Mouse (Mus musculus): Measurements from ENCODE around the gene Islr. TPM values are rescaled to one million over a fixed set of nuclear protein-coding genes. Genes with fewer than 3 reads are reported as not detected.
"Not testable (repeated sequence)": the region's sequence is repeated elsewhere in the genome, so short reads cannot be mapped to it uniquely, and the experiment has no call there.

Gene Islr
- polyA plus RNA-seq (2016; fragmentation: Nextera tagmentation; extraction: Ambion mirVana): 9.9 and 14.0 TPM in 2 replicates

- H3K4me1 ChIP-seq (replicated peaks): peaks cover 55% of the 10 kb centered on the region
- peak within 1 kb of the TSS; percentile 45 for H3K4me3 ChIP-seq
- H3K27me3 ChIP-seq (ENCODE audit: insufficient read depth, poor library complexity, severe bottlenecking): peaks cover 86% of the 10 kb centered on the region
- no peaks in the 10 kb centered on the region for H3K9me3 ChIP-seq
- WGBS: under 1% methylated on average over 42 of the region's 42 CpGs
- H3K27ac ChIP-seq: peak within 1 kb of the TSS; percentile 68
- DNase-seq (ENCODE audit: low spot score): peak; percentile 82
- H3K36me3 ChIP-seq: no peaks in the 10 kb centered on the region
Observed at GRCm38 (mm10) chr9:58203516-58204447, at the start of gene Islr, which contains the start of gene Islr2. Gene Islr, minus strand, starts transcription at chr9:58204306. Gene Islr2, minus strand, starts transcription at chr9:58204319.

- not testable (repeated sequence) for H3K27me3 ChIP-seq (ENCODE audit: insufficient read depth, poor library complexity, severe bottlenecking); DNase-seq (ENCODE audit: low spot score); H3K9me3 ChIP-seq
- Histone ChIP-seq H3K4me3 (peak overlapping the region; percentile 87), H3K4me1 (replicated peaks) (peaks cover 34% of the 10 kb centered on the region), H3K36me3 (peaks cover 28% of the 10 kb centered on the region), H3K27ac (peak overlapping the region; percentile 90)
- 72% methylated on average over 5 of the region's 5 CpGs for WGBS
Observed at GRCm38 (mm10) chr9:58253805-58254122, 49.7 kb upstream of the Islr start.

DNA sequence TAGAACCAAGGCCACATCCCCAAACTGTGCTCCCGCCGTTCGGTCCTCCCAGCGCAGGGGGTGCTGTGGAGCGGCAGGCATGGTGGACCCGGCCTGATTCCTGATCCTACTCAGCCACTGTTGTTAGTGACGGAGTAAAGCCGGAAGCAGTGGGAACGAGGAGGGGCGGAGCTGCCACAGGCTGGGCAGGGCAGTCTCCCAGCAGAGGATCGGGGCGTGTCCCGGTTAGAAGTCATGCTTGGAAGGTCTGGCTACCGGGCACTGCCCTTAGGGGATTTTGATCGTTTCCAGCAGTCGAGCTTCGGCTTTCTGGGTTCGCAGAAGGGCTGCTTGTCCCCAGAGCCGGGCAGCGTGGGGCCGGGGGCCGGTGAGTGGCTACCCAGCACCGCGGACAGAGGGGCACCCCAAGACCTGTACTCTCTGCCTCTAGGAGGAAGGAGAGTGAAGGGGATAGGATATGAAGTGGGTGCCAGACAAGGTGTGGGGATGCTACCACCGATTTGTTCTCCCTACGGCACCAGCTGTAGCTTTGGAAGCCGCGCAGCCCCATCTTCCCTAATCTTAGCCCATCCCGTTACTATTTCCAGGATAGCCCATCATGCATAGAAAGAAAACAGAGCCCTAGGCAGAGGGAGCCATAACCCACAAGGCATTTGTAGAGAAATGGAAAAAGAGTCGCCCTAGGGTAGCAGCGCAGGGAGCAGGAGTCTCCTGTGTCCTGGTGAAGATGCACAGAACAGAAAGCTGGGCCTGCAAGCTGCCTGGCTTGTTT lies 49.1 kb upstream of the Islr start, which contains the start of gene Stoml1:
TSS of gene Stoml1 (plus strand) at position 132 of the 772 bp plus-strand sequence.
- no peaks in the 10 kb centered on the region for H3K27me3 ChIP-seq (ENCODE audit: insufficient read depth, poor library complexity, severe bottlenecking)
- WGBS: 1% methylated on average over 31 of the region's 31 CpGs
- peak within 1 kb of the TSS; percentile 90 for H3K27ac ChIP-seq
- H3K9me3 ChIP-seq: no peaks in the 10 kb centered on the region
- H3K4me3 ChIP-seq: peak within 1 kb of the TSS; percentile 87
- H3K36me3 ChIP-seq: peaks cover 24% of the 10 kb centered on the region
- DNase-seq (ENCODE audit: low spot score): peak; percentile 96
- peaks cover 39% of the 10 kb centered on the region for H3K4me1 ChIP-seq (replicated peaks)

DNA sequence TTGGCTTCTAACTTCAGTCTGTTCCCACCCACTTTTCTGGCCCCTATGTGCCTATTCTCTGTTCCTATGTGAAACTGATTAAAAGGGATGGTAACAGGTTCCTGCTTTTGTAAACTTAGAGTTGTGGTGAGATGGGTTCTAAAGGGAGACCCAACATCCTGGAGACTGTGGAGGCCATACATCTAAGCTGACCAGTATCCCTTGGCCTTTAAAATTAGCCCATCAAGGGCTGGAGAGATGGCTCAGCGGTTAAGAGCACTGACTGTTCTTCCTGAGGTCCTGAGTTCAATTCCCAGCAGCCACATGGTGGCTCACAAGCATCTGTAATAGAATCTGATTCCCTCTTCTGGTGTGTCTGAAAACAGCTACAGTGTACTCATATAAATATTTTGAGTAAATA lies 46.6 kb upstream of the Islr start:
- not testable (repeated sequence) for H3K27ac ChIP-seq; H3K27me3 ChIP-seq (ENCODE audit: insufficient read depth, poor library complexity, severe bottlenecking); H3K36me3 ChIP-seq; H3K4me3 ChIP-seq; H3K9me3 ChIP-seq; DNase-seq (ENCODE audit: low spot score)
- WGBS: 84% methylated on average over 1 of the region's 1 CpGs
- H3K4me1 ChIP-seq (replicated peaks): peaks cover 54% of the 10 kb centered on the region

DNA sequence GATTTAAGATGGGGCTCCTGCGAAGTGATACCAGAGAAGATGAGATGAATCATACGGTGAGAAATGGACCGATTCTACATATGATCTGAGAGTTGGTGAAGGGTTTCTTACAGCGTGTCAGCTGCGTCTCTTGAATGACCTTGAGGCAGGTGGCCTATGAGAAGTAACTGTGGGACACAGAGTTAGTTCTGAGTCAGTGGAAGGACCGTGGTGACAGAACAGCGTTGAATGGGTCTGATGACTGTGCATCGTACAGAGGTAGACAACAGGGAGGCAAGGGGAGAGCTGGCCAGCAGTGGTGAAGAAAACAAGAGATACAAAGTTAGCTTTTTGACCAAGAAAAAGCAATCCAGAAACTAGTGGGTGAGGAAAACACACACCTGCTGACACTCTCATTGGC lies 46.2 kb upstream of the Islr start:
- H3K4me3 ChIP-seq: no peak overlapping the region; the same call in 1 of the 2 replicates
- peaks cover 54% of the 10 kb centered on the region for H3K4me1 ChIP-seq (replicated peaks)

GRCm38 (mm10) chr9:58249592-58250192 lies 45.6 kb upstream of the Islr start, which contains the start of gene Pml:
Gene Pml, minus strand, starts transcription at chr9:58249786.
- Histone ChIP-seq H3K27ac (peak within 1 kb of the TSS; percentile 86), H3K36me3 (no peaks in the 10 kb centered on the region), H3K9me3 (no peaks in the 10 kb centered on the region), H3K4me1 (replicated peaks) (peaks cover 49% of the 10 kb centered on the region), H3K27me3 (ENCODE audit: insufficient read depth, poor library complexity, severe bottlenecking) (no peaks in the 10 kb centered on the region), H3K4me3 (peak within 1 kb of the TSS; percentile 59)
- peak; percentile 54 for DNase-seq (ENCODE audit: low spot score)
- whole genome bisulfite sequencing: 1% methylated on average over 16 of the region's 16 CpGs

More for the DNA sequence above, 46.2 kb upstream of the Islr start:
- Histone ChIP-seq H3K9me3 (no peaks in the 10 kb centered on the region), H3K36me3 (no peaks in the 10 kb centered on the region), H3K27me3 (ENCODE audit: insufficient read depth, poor library complexity, severe bottlenecking) (no peaks in the 10 kb centered on the region), H3K27ac (peak overlapping the region; percentile 86; the same call in 1 of the 2 replicates)
- no peak for DNase-seq (ENCODE audit: low spot score)
- 73% methylated on average over 8 of the region's 8 CpGs for WGBS

DNA sequence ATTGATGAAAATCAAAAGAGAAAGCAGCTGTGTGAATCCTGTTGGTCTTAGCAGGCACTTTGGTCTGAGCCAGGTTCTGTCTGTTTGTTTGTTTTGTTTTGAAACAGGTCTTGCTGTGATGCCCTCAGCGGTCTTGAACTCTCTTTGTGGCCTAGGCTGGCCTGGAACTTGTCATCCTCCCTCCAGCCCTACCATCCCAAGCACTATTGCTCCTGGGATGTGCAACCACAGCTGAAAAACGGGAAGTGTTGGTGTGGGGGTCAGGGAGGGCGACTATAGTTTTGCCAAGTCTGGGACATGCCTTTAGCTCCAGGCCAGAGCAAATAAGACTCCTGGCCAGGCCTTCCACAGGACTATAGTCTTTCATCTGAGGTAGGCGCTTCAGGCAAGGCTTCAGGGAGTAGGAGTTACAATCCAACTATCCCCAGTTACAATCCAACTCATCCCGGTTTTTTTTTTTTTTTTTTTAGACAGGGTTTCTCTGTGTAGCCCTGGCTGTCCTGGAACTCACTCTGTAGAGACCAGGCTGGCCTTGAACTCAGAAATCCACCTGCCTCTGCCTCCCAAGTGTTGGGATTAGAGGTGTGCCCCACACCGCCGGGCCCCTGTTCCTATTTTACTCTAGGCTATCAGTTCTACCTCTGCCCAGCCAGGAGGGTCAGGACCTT lies 44.8 kb upstream of the Islr start:
- H3K4me3 ChIP-seq: peak overlapping the region; percentile 59
- H3K36me3 ChIP-seq: no peaks in the 10 kb centered on the region
- H3K4me1 ChIP-seq (replicated peaks): peaks cover 43% of the 10 kb centered on the region
- no peak for DNase-seq (ENCODE audit: low spot score)
- WGBS: 43% methylated on average over 7 of the region's 7 CpGs
- no peaks in the 10 kb centered on the region for H3K27me3 ChIP-seq (ENCODE audit: insufficient read depth, poor library complexity, severe bottlenecking)
- H3K9me3 ChIP-seq: no peaks in the 10 kb centered on the region
- H3K27ac ChIP-seq: peak overlapping the region; percentile 86

DNA sequence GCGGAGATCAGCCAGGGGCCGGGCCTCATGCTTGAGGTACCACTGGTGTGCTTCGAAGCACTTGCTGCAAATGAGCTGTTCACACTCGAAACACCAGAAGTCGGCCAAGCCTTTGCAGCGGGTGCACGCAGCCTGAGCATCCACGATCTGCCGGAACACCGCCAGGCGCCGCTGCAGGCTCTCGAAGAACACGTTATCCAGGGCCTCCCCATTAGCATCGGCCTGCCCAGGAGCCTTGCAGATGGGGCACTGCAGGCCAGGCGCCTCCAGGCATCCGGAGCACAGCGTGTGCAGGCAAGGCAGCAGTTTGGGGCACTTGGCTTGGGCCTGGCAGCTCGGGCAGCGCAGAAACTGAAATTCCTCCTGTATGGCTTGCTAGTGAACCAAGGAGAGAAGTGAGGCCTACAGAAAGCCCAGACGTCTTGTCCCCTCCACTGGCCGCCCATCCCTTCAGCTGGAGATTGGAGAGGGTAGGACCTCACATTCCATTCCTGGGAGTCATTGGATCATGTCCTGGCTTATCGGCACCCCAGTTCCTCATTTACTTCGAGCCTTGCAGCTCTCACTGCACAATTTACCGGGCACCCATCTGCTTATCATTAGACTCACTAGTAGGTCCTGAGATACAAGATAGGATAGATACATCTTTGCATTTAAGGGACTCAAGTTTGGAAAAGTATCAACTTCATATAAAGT lies 43.1 kb upstream of the Islr start:
- H3K4me1 ChIP-seq (replicated peaks): peaks cover 36% of the 10 kb centered on the region
- H3K27ac ChIP-seq: peak overlapping the region; percentile 83
- DNase-seq (ENCODE audit: low spot score): peak; percentile 84
- no peaks in the 10 kb centered on the region for H3K36me3 ChIP-seq
- no peaks in the 10 kb centered on the region for H3K9me3 ChIP-seq
- H3K27me3 ChIP-seq (ENCODE audit: insufficient read depth, poor library complexity, severe bottlenecking): no peaks in the 10 kb centered on the region
- H3K4me3 ChIP-seq: peak overlapping the region; percentile 43
- 14% methylated on average over 25 of the region's 25 CpGs for WGBS

DNA sequence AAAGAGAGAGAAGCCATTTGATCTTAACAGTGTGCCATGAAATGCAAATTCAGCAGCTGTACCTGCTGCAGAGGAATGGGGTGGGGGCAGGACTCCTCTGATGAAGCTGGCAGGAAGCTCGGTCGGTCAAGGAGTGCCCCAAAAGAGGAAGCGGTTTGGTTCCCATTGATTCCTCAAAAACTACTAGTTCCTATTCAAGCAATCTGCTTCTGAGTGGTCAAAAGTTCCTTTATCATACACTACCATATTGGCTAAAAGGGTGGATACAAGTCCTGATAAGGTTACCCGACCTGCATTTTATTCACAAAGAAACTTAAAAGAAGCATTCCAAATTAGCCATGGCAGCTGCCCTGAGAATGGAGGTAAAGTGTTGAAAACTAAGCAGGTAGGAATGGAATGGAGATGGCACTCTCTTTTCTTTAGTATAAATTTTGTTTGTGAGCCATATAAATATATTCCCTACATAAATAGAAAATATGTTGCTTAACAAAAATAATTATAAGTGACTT lies 42.0 kb upstream of the Islr start:
- no peak overlapping the region for H3K27ac ChIP-seq
- no peaks in the 10 kb centered on the region for H3K27me3 ChIP-seq (ENCODE audit: insufficient read depth, poor library complexity, severe bottlenecking)
- no peak for DNase-seq (ENCODE audit: low spot score)
- H3K36me3 ChIP-seq: no peaks in the 10 kb centered on the region
- no peak overlapping the region for H3K4me3 ChIP-seq
- peaks cover 36% of the 10 kb centered on the region for H3K4me1 ChIP-seq (replicated peaks)
- H3K9me3 ChIP-seq: no peaks in the 10 kb centered on the region
- WGBS: 84% methylated on average over 4 of the region's 4 CpGs

DNA sequence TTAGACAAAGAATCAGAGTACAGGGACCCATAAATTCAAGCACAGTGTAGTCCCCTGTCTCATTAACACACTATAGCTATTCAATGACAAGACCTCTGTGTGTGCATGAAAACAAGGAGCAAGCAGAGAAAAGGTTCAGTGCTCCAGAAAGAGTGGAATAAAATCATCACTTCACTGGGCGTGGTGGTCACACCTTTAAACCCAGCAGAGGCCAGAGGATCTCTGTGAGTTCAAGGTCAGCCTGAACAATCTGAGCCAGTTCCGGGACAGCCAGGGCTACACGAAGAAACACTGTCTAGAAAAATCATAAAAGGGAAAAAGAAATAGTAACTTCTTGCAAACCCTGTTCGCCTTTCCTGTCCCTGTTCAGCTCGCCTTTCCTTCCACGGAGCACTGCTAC lies 39.6 kb upstream of the Islr start:
- DNase-seq (ENCODE audit: low spot score): no peak
- no peak overlapping the region for H3K4me3 ChIP-seq
- H3K4me1 ChIP-seq (replicated peaks): peaks cover 19% of the 10 kb centered on the region
- no peaks in the 10 kb centered on the region for H3K27me3 ChIP-seq (ENCODE audit: insufficient read depth, poor library complexity, severe bottlenecking)
- WGBS: 89% methylated on average over 6 of the region's 6 CpGs
- H3K9me3 ChIP-seq: no peaks in the 10 kb centered on the region
- H3K36me3 ChIP-seq: no peaks in the 10 kb centered on the region
- H3K27ac ChIP-seq: no peak overlapping the region

- 90% methylated on average over 5 of the region's 5 CpGs for whole genome bisulfite sequencing
- no peak for DNase-seq (ENCODE audit: low spot score)
- peaks cover 12% of the 10 kb centered on the region for H3K4me1 ChIP-seq (replicated peaks)
- no peaks in the 10 kb centered on the region for H3K9me3 ChIP-seq
- H3K27ac ChIP-seq: no peak overlapping the region
- no peak overlapping the region for H3K4me3 ChIP-seq
- no peaks in the 10 kb centered on the region for H3K27me3 ChIP-seq (ENCODE audit: insufficient read depth, poor library complexity, severe bottlenecking)
- H3K36me3 ChIP-seq: no peaks in the 10 kb centered on the region
Observed at GRCm38 (mm10) chr9:58242696-58243095, 38.6 kb upstream of the Islr start.

Measured in hindbrain, embryonic 10.5 days (tissue).